Mouse (Mus musculus) hindbrain, embryonic 15.5 days (tissue): ENCODE data around the gene Pfn3. TPM values are rescaled to one million over a fixed set of nuclear protein-coding genes. Genes with fewer than 3 reads are reported as not detected.

Experiments
- ATAC-seq: fragments of 200-750 bp; cut with Nextera tagmentation; 2 replicates; pipeline ENCODE4 v1.8.0; 2017; ENCODE audit warnings: low read depth, moderate number of reproducible peaks, moderate TSS enrichment; ENCODE audit not compliant: low FRiP score
- H3K27ac ChIP-seq: fragments of 300-500 bp; sonication (generic); replicated peaks from 2 replicates; pipeline ENCODE4 v1.5.1; 2015; ENCODE audit warnings: mild to moderate bottlenecking, inconsistent platforms
- H3K27me3 ChIP-seq: fragments of 300-500 bp; sonication (generic); 2 replicates; pipeline ENCODE4 v1.6.1; 2015; ENCODE audit warnings: control low read depth, inconsistent platforms
- H3K36me3 ChIP-seq: fragments of 300-500 bp; sonication (generic); 2 replicates; pipeline ENCODE4 v1.6.1; 2015; ENCODE audit warnings: control low read depth, inconsistent platforms
- H3K4me1 ChIP-seq: fragments of 300-500 bp; sonication (generic); replicated peaks from 2 replicates; pipeline ENCODE4 v1.6.1; 2015; ENCODE audit warnings: control low read depth, inconsistent platforms
- H3K4me2 ChIP-seq: fragments of 300-500 bp; sonication (generic); 2 replicates; pipeline ENCODE4 v1.6.1; 2015; ENCODE audit warnings: moderate library complexity, mild to moderate bottlenecking, inconsistent platforms
- H3K4me3 ChIP-seq: fragments of 300-500 bp; sonication (generic); 2 replicates; pipeline ENCODE4 v1.5.1; 2015; ENCODE audit warnings: mild to moderate bottlenecking, inconsistent platforms
- H3K9ac ChIP-seq: fragments of 300-500 bp; sonication (generic); 2 replicates; pipeline ENCODE4 v1.6.1; 2015; ENCODE audit warnings: inconsistent platforms
- H3K9me3 ChIP-seq: fragments of 300-500 bp; sonication (generic); 2 replicates; pipeline ENCODE4 v1.6.1; 2016; ENCODE audit warnings: control low read depth, inconsistent platforms
- WGBS: fragments of 180-500 bp; shearing (Covaris S2); methylation state at CpG from one replicate; pipeline ENCODE4 v1.1.7; 2015; 5-methylcytosine and 5-hydroxymethylcytosine counted together
- polyA plus RNA-seq: library from polyadenylated mRNA; unstranded; fragments of >200 nt; fragmentation: Nextera tagmentation; extraction: Ambion mirVana; gene quantifications from 2 replicates; pipeline ENCODE4 v1.2.1, GENCODE M21; 2015

Gene Pfn3
- polyA plus RNA-seq = 0.72 and 1.1 TPM in 2 replicates

DNA sequence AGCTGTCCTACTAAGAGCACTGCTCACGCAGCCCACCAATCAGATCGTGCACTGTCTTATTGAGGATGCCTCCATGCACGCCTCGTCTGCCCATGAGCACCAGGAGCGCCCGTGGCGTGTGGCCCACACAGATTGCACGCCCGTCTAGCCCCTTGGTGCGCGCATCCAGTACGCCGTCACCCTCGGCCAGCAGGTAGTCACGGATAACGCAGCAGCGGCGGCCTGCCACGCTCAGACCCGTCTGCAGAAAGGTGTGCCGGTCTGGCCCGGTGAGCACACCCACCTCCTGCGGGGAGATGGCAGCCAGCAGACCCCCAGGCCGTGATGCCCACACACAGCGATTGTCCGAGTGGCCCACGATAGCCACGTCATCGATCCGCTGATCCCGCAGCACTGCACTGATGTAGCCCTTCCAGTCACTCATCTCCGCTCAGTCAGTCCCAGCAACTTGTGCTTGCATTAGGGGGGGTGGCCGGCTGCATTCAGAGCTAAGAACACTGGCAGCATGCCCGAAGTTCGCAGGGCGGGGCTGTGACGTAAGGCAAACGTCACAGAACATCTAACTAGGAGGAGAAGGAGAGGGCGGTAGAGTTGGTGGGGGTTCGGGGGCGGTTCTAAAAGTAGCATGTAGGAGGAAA, at the start of gene Pfn3:
Gene Pfn3, minus strand, starts transcription at position 490 of the 638 bp plus-strand sequence.
- no peaks in the 10 kb centered on the region for H3K9me3 ChIP-seq
- peaks cover 21% of the 10 kb centered on the region for H3K27me3 ChIP-seq
- H3K4me3 ChIP-seq = peak within 1 kb of the TSS; percentile 42
- peak; percentile 79 for ATAC-seq
- 6% methylated on average over 41 of the region's 41 CpGs for WGBS
- H3K4me1 ChIP-seq = peaks cover 10% of the 10 kb centered on the region
- no peaks in the 10 kb centered on the region for H3K36me3 ChIP-seq
- H3K9ac ChIP-seq = peak within 1 kb of the TSS; percentile 54
- peak within 1 kb of the TSS; percentile 77 for H3K4me2 ChIP-seq
- H3K27ac ChIP-seq = peak within 1 kb of the TSS; percentile 6; the same call in 1 of the 2 replicates

GRCm38 (mm10) chr13:55464027-55464884, 49.2 kb upstream of the Pfn3 start, which contains the start of gene Prr7:
Gene Prr7, plus strand, starts transcription at chr13:55464267.
- WGBS = under 1% methylated on average over 73 of the region's 84 CpGs
- peak within 1 kb of the TSS; percentile 81 for H3K4me2 ChIP-seq
- H3K4me1 ChIP-seq = peaks cover 60% of the 10 kb centered on the region
- H3K36me3 ChIP-seq = peaks cover 7% of the 10 kb centered on the region; the same call in 1 of the 2 replicates
- peak within 1 kb of the TSS; percentile 99 for H3K27ac ChIP-seq
- H3K27me3 ChIP-seq = no peaks in the 10 kb centered on the region
- H3K9me3 ChIP-seq = no peaks in the 10 kb centered on the region
- peak; percentile 81 for ATAC-seq
- peak within 1 kb of the TSS; percentile 91 for H3K4me3 ChIP-seq
- peak within 1 kb of the TSS; percentile 96 for H3K9ac ChIP-seq

GRCm38 (mm10) chr13:55463399-55464026, 48.5 kb upstream of the Pfn3 start:
- H3K36me3 ChIP-seq = peaks cover 14% of the 10 kb centered on the region; the same call in 1 of the 2 replicates
- WGBS = 6% methylated on average over 14 of the region's 14 CpGs
- ATAC-seq = no peak; the same call in 1 of the 2 replicates

DNA sequence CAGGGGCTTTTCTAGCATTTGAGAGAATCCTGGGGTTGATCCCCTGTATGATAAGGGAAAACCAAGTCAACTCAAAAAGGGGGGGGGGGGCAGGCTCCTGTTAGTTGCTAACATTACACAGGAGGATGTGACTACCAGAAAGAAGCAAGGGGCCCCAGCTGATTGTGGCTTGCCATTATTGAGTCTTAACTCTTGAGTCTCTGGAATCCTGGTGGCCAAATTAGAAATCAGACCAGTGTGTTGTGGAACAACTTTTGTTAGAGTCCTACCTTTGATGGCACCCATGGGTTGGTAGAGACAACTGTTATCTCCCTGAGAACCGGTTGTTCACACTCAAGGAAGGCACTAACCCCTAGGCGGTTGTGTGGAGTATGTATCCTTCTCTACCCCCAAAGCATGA, 47.9 kb upstream of the Pfn3 start:
- Histone ChIP-seq H3K27ac (no peak overlapping the region), H3K4me1 (peaks cover 47% of the 10 kb centered on the region), H3K9me3 (no peaks in the 10 kb centered on the region), H3K36me3 (peaks cover 17% of the 10 kb centered on the region; the same call in 1 of the 2 replicates), H3K27me3 (no peaks in the 10 kb centered on the region), H3K4me2 (peak overlapping the region; percentile 81; the same call in 1 of the 2 replicates), H3K4me3 (no peak overlapping the region), H3K9ac (no peak overlapping the region)
- 61% methylated on average over 2 of the region's 2 CpGs for WGBS
- ATAC-seq = no peak

More at GRCm38 (mm10) chr13:55463399-55464026, 48.5 kb upstream of the Pfn3 start:
- peak overlapping the region; percentile 91 for H3K4me3 ChIP-seq
- no peaks in the 10 kb centered on the region for H3K27me3 ChIP-seq
- H3K9me3 ChIP-seq = no peaks in the 10 kb centered on the region
- H3K9ac ChIP-seq = peak overlapping the region; percentile 96
- peaks cover 53% of the 10 kb centered on the region for H3K4me1 ChIP-seq
- H3K27ac ChIP-seq = peak overlapping the region; percentile 99
- H3K4me2 ChIP-seq = peak overlapping the region; percentile 81

DNA sequence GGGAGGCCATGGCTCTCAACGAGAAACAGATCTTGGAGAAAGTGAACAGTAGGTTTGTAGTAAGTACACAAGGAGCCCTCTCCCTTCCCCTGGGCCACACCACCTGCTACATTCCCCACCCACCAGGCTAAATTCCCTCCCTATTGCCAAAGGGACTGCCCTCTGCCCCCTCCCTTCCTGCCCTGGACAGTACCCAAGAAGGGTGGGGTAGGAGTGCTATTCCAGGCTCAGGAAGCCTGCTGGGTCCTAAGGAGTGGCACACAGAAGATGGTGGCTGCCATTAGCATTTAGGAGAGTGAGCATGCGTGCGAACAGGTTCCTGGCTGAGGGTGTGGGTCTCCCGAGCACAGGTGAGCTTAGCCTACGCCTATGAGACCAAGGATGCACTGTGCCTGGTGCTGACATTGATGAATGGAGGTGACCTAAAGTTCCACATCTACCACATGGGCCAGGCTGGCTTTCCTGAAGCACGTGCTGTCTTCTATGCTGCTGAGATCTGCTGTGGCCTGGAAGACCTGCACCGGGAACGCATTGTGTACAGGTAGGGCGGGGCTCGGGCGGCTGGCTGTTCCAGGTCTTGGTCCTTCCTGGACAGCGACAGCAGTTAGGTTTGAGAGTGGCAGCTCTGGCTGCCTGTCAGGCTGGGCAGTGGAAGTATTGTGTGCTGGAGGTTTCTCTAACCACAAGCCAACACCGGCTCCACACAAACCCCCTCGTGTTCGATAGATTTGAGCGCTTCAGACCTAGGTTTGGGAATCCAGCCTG, 36.9 kb upstream of the Pfn3 start:
- peaks cover 12% of the 10 kb centered on the region for H3K4me1 ChIP-seq
- H3K4me2 ChIP-seq = no peak overlapping the region
- H3K27ac ChIP-seq = no peak overlapping the region
- H3K27me3 ChIP-seq = no peaks in the 10 kb centered on the region
- 96% methylated on average over 16 of the region's 16 CpGs for WGBS
- H3K36me3 ChIP-seq = peaks cover 60% of the 10 kb centered on the region
- no peak overlapping the region for H3K4me3 ChIP-seq
- H3K9ac ChIP-seq = no peak overlapping the region
- H3K9me3 ChIP-seq = no peaks in the 10 kb centered on the region
- no peak for ATAC-seq

DNA sequence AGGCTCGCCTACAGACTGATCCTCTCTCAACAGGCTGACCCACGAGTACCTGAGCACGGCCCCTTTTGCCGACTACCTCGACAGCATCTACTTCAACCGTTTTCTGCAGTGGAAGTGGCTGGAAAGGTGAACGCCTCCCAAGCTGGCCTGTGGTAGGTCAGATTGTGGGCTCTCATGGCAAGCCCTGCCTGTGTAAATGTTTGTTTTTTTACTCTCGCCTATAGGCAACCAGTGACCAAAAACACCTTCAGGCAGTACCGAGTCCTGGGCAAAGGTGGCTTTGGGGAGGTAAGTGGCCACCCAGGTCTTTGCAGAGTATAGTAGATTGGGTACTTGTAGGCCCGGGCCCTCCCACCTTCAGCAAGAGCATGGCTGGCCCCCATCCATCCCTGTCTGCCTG, 36.3 kb upstream of the Pfn3 start:
- H3K9me3 ChIP-seq = no peaks in the 10 kb centered on the region
- H3K27ac ChIP-seq = no peak overlapping the region
- H3K36me3 ChIP-seq = peaks cover 54% of the 10 kb centered on the region
- 92% methylated on average over 10 of the region's 10 CpGs for WGBS
- peaks cover 19% of the 10 kb centered on the region for H3K4me1 ChIP-seq
- no peak overlapping the region for H3K4me3 ChIP-seq
- no peak overlapping the region for H3K9ac ChIP-seq
- no peak for ATAC-seq
- no peak overlapping the region for H3K4me2 ChIP-seq
- H3K27me3 ChIP-seq = no peaks in the 10 kb centered on the region

- no peak overlapping the region for H3K27ac ChIP-seq
- no peaks in the 10 kb centered on the region for H3K27me3 ChIP-seq
- H3K9me3 ChIP-seq = no peaks in the 10 kb centered on the region
- H3K4me2 ChIP-seq = no peak overlapping the region
- no peak overlapping the region for H3K4me3 ChIP-seq
- ATAC-seq = no peak
- H3K4me1 ChIP-seq = peaks cover 25% of the 10 kb centered on the region
- 89% methylated on average over 11 of the region's 11 CpGs for WGBS
- H3K9ac ChIP-seq = no peak overlapping the region
- peaks cover 48% of the 10 kb centered on the region for H3K36me3 ChIP-seq
Measured at GRCm38 (mm10) chr13:55450511-55450980, 35.5 kb upstream of the Pfn3 start.

- H3K27ac ChIP-seq = no peak overlapping the region
- H3K4me2 ChIP-seq = no peak overlapping the region
- ATAC-seq = no peak
- H3K9ac ChIP-seq = no peak overlapping the region
- H3K4me1 ChIP-seq = peaks cover 25% of the 10 kb centered on the region
- H3K27me3 ChIP-seq = no peaks in the 10 kb centered on the region
- no peaks in the 10 kb centered on the region for H3K9me3 ChIP-seq
- H3K36me3 ChIP-seq = peaks cover 41% of the 10 kb centered on the region
- H3K4me3 ChIP-seq = no peak overlapping the region
- WGBS = 93% methylated on average over 17 of the region's 17 CpGs
Measured at GRCm38 (mm10) chr13:55449679-55450441, 34.8 kb upstream of the Pfn3 start.

DNA sequence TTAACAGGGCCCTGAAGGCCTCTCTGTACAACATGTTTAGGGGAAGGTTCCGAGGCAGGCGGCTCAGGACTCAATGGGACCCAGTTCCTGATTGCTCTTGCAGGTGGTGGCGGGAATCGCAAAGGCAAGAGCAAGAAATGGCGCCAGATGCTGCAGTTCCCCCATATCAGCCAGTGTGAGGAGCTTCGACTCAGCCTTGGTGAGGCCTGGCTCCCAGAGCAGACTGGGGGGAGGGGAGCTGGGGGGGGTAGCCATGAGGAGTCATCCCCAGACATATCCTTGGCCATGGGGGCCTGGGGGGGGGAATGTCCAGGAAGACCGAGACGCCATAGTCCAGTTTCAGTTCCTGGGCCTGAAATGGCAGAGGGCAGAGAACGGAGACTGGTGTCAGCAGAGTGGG, 34.2 kb upstream of the Pfn3 start:
- Histone ChIP-seq H3K36me3 (peaks cover 37% of the 10 kb centered on the region), H3K4me3 (no peak overlapping the region), H3K27me3 (no peaks in the 10 kb centered on the region), H3K4me2 (no peak overlapping the region), H3K4me1 (peaks cover 26% of the 10 kb centered on the region), H3K9me3 (no peaks in the 10 kb centered on the region), H3K9ac (no peak overlapping the region), H3K27ac (no peak overlapping the region)
- ATAC-seq = no peak
- 94% methylated on average over 9 of the region's 9 CpGs for WGBS

DNA sequence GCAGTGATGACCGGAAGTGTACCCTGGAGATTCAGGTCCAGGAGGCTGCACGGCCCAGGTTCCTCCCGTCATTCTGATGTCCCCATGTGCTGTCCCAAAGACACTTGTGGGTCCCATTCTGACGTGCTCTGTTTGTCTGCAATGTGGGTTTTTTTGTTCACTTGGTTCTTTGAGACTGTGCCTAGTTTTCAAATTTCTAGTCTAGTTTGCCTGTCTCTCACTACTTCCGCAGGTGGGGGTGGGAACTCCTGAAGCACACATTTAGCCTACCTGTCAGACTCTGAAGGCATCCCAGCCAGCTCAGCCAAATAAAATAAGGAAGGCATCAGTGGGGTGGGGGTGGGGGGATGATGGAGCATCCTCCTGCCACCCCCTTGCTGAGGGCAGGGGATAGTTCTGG, 33.1 kb upstream of the Pfn3 start:
- ATAC-seq = no peak
- no peak overlapping the region for H3K4me3 ChIP-seq
- no peak overlapping the region for H3K9ac ChIP-seq
- H3K27ac ChIP-seq = no peak overlapping the region
- WGBS = 91% methylated on average over 5 of the region's 5 CpGs
- H3K4me2 ChIP-seq = no peak overlapping the region
- peaks cover 28% of the 10 kb centered on the region for H3K36me3 ChIP-seq
- H3K4me1 ChIP-seq = peaks cover 33% of the 10 kb centered on the region
- H3K27me3 ChIP-seq = no peaks in the 10 kb centered on the region
- no peaks in the 10 kb centered on the region for H3K9me3 ChIP-seq

- H3K9me3 ChIP-seq = no peaks in the 10 kb centered on the region
- no peak overlapping the region for H3K27ac ChIP-seq
- peaks cover 33% of the 10 kb centered on the region for H3K4me1 ChIP-seq
- H3K36me3 ChIP-seq = peaks cover 22% of the 10 kb centered on the region
- ATAC-seq = no peak
- WGBS = 53% methylated on average over 3 of the region's 3 CpGs
- no peaks in the 10 kb centered on the region for H3K27me3 ChIP-seq
- no peak overlapping the region for H3K4me2 ChIP-seq
- H3K9ac ChIP-seq = no peak overlapping the region
- H3K4me3 ChIP-seq = no peak overlapping the region
Measured at GRCm38 (mm10) chr13:55447543-55447943, 32.5 kb upstream of the Pfn3 start.
